Mouse (Mus musculus): ENCODE measurements around the gene Ube2q1.

- no peak for TF ChIP-seq GATA1 (IDR thresholded peaks at IDR 0.05; ENCODE audit: borderline replicate concordance, low read length)
- TF ChIP-seq FLI1 (IDR thresholded peaks at IDR 0.05; ENCODE audit: low read length) = no peak
These were observed 12.9 kb downstream of the Ube2q1 start for GRCm38 (mm10) chr3:89786275-89786674.

All from megakaryocyte, embryonic 14.5 days (primary cell).